Mouse (Mus musculus) liver, embryonic 14.5 days (tissue): ENCODE results near the gene Dpagt1.

Experiments
- CTCF ChIP-seq: IDR thresholded peaks from 2 replicates; pipeline ENCODE4 v1.5.1; 2016; ENCODE audit warnings: antibody characterized with exemption, low read depth, control low read depth
- EP300 ChIP-seq: IDR thresholded peaks from 2 replicates; pipeline ENCODE4 v1.6.1; 2016; ENCODE audit warnings: antibody characterized with exemption, low read depth

- TF ChIP-seq CTCF (no peak), EP300 (no peak)
These were observed 39.5 kb upstream of the Dpagt1 start for GRCm38 (mm10) chr9:44286256-44286850.
